Mouse (Mus musculus) hindbrain, postnatal 0 days (tissue): ENCODE results near the gene Anp32a. TPM values are rescaled to one million over a fixed set of nuclear protein-coding genes. Genes with fewer than 3 reads are reported as not detected.

Experiments used
- ATAC-seq: fragments of 200-750 bp; cut with Nextera tagmentation; 2 replicates; pipeline ENCODE4 v1.8.0; 2017; ENCODE audit warnings: mild to moderate bottlenecking, moderate TSS enrichment, moderate library complexity
- DNase-seq: peaks from one replicate; pipeline ENCODE4 v3.0.0-alpha.2; 2015; ENCODE audit warnings: low spot score
- H3K27ac ChIP-seq: fragments of 300-500 bp; sonication (generic); 2 replicates; pipeline ENCODE4 v1.5.1; 2014; ENCODE audit warnings: mild to moderate bottlenecking
- H3K27me3 ChIP-seq: fragments of 300-500 bp; sonication (generic); 2 replicates; pipeline ENCODE4 v1.6.1; 2014; ENCODE audit warnings: low read length, mixed read lengths; ENCODE audit not compliant: insufficient read depth
- H3K36me3 ChIP-seq: fragments of 300-500 bp; sonication (generic); 2 replicates; pipeline ENCODE4 v1.6.1; 2014; ENCODE audit warnings: low read length, mixed read lengths; ENCODE audit not compliant: insufficient read depth
- H3K4me1 ChIP-seq: fragments of 300-500 bp; sonication (generic); 2 replicates; pipeline ENCODE4 v1.6.1; 2014; ENCODE audit warnings: antibody characterized with exemption, low read length, mixed read lengths; ENCODE audit not compliant: insufficient read depth
- H3K4me2 ChIP-seq: fragments of 300-500 bp; sonication (generic); 2 replicates; pipeline ENCODE4 v1.6.1; 2014; ENCODE audit warnings: low read depth, mild to moderate bottlenecking, low read length, moderate library complexity, mixed read lengths
- H3K4me3 ChIP-seq: fragments of 300-500 bp; sonication (generic); 2 replicates; pipeline ENCODE4 v1.5.1; 2014; ENCODE audit warnings: low read length
- H3K9ac ChIP-seq: fragments of 300-500 bp; sonication (generic); replicated peaks from 2 replicates; pipeline ENCODE4 v1.6.1; 2014; ENCODE audit warnings: mild to moderate bottlenecking, low read length, moderate library complexity, mixed read lengths
- H3K9me3 ChIP-seq: fragments of 300-500 bp; sonication (generic); 2 replicates; pipeline ENCODE4 v1.6.1; 2016; ENCODE audit warnings: low read length, mixed read lengths
- CTCF ChIP-seq: IDR thresholded peaks from 2 replicates; pipeline ENCODE4 v1.5.1; 2016; ENCODE audit warnings: antibody characterized with exemption, control low read depth, low read depth
- WGBS: fragments of 180-500 bp; shearing (Covaris S2); extraction: QIAGEN DNeasy Blood & Tissue Kit; methylation state at CpG from one replicate; pipeline ENCODE4 v1.1.7; 2014; 5-methylcytosine and 5-hydroxymethylcytosine counted together
- polyA plus RNA-seq: library from polyadenylated mRNA; unstranded; fragments of >200 nt; fragmentation: Nextera tagmentation; extraction: Ambion mirVana; gene quantifications from 2 replicates; pipeline ENCODE4 v1.2.1, GENCODE M21; 2015
- total RNA-seq: library from RNA; depleted of rRNA; stranded (reverse); fragments of >200 nt; gene quantifications from 2 replicates; pipeline ENCODE4 v1.2.3, GENCODE M21; 2014

Anp32a gene
- total and polyA plus RNA-seq, 2 experiments from 2014 or later: 50.7 to 112 TPM

- DNase-seq: no peak
- no peak overlapping the region for H3K9ac ChIP-seq
- no peak overlapping the region for H3K4me3 ChIP-seq
- TF ChIP-seq CTCF: no peak
- no peak overlapping the region for H3K4me2 ChIP-seq
- no peaks in the 10 kb centered on the region for H3K27me3 ChIP-seq
- WGBS: 71% methylated on average over 6 of the region's 6 CpGs
- peak overlapping the region; percentile 57 for H3K27ac ChIP-seq
- ATAC-seq: no peak
- H3K4me1 ChIP-seq: peaks cover 38% of the 10 kb centered on the region
- H3K9me3 ChIP-seq: no peaks in the 10 kb centered on the region
- no peaks in the 10 kb centered on the region for H3K36me3 ChIP-seq
These were observed 27.3 kb downstream of the Anp32a start for GRCm38 (mm10) chr9:62368256-62368905.

GRCm38 (mm10) chr9:62369172-62369571 is 28.1 kb downstream of the Anp32a start:
- ATAC-seq (no peak), DNase-seq (no peak)
- Histone ChIP-seq H3K27me3 (no peaks in the 10 kb centered on the region), H3K4me2 (no peak overlapping the region), H3K27ac (no peak overlapping the region), H3K36me3 (peaks cover 2% of the 10 kb centered on the region; the same call in 1 of the 2 replicates), H3K9ac (no peak overlapping the region), H3K4me1 (peaks cover 37% of the 10 kb centered on the region), H3K9me3 (no peaks in the 10 kb centered on the region), H3K4me3 (no peak overlapping the region)
- no peak for TF ChIP-seq CTCF
- 71% methylated on average over 6 of the region's 6 CpGs for WGBS

- Histone ChIP-seq H3K4me1 (peaks cover 29% of the 10 kb centered on the region), H3K36me3 (peaks cover 9% of the 10 kb centered on the region; the same call in 1 of the 2 replicates), H3K27ac (no peak overlapping the region), H3K9ac (no peak overlapping the region), H3K4me2 (no peak overlapping the region), H3K9me3 (no peaks in the 10 kb centered on the region), H3K4me3 (no peak overlapping the region), H3K27me3 (no peaks in the 10 kb centered on the region)
- TF ChIP-seq CTCF: no peak
- WGBS: 66% methylated on average over 9 of the region's 9 CpGs
- ATAC-seq (no peak), DNase-seq (no peak)
These were observed 29.1 kb downstream of the Anp32a start for GRCm38 (mm10) chr9:62370186-62370585.

GRCm38 (mm10) chr9:62370648-62371280 is 29.7 kb downstream of the Anp32a start:
- peak; percentile 30; the same call in 1 of the 2 replicates for TF ChIP-seq CTCF
- Histone ChIP-seq H3K36me3 (peaks cover 9% of the 10 kb centered on the region; the same call in 1 of the 2 replicates), H3K9ac (no peak overlapping the region), H3K4me3 (no peak overlapping the region), H3K27ac (no peak overlapping the region), H3K27me3 (no peaks in the 10 kb centered on the region), H3K4me2 (no peak overlapping the region), H3K4me1 (peaks cover 23% of the 10 kb centered on the region), H3K9me3 (no peaks in the 10 kb centered on the region)
- ATAC-seq (no peak), DNase-seq (no peak)
- WGBS: 57% methylated on average over 6 of the region's 6 CpGs

- WGBS: 67% methylated on average over 16 of the region's 16 CpGs
- TF ChIP-seq CTCF: no peak
These were observed 30.9 kb downstream of the Anp32a start for GRCm38 (mm10) chr9:62371745-62372555.

GRCm38 (mm10) chr9:62372556-62373221 is 31.6 kb downstream of the Anp32a start:
- H3K36me3 ChIP-seq: peaks cover 23% of the 10 kb centered on the region; the same call in 1 of the 2 replicates
- no peak overlapping the region for H3K4me3 ChIP-seq
- ATAC-seq (no peak), DNase-seq (no peak)
- 83% methylated on average over 9 of the region's 9 CpGs for WGBS
- TF ChIP-seq CTCF: no peak
- H3K27ac ChIP-seq: no peak overlapping the region
- no peak overlapping the region for H3K4me2 ChIP-seq
- H3K9me3 ChIP-seq: no peaks in the 10 kb centered on the region
- no peak overlapping the region for H3K9ac ChIP-seq
- peaks cover 8% of the 10 kb centered on the region for H3K4me1 ChIP-seq
- H3K27me3 ChIP-seq: no peaks in the 10 kb centered on the region

More at GRCm38 (mm10) chr9:62371745-62372555, 30.9 kb downstream of the Anp32a start:
- no peak overlapping the region for H3K4me2 ChIP-seq
- no peak overlapping the region for H3K4me3 ChIP-seq
- no peak overlapping the region for H3K27ac ChIP-seq
- peaks cover 18% of the 10 kb centered on the region; the same call in 1 of the 2 replicates for H3K36me3 ChIP-seq
- H3K9me3 ChIP-seq: no peaks in the 10 kb centered on the region
- no peak overlapping the region for H3K9ac ChIP-seq
- no peaks in the 10 kb centered on the region for H3K27me3 ChIP-seq
- H3K4me1 ChIP-seq: peaks cover 16% of the 10 kb centered on the region
- no peak for DNase-seq
- ATAC-seq: no peak
